Mouse (Mus musculus) liver, embryonic 14.5 days (tissue): Measurements from ENCODE around the gene Pitpnm1. TPM values are rescaled to one million over a fixed set of nuclear protein-coding genes. Genes with fewer than 3 reads are reported as not detected.

Experiments used
- ATAC-seq: fragments of 200-750 bp; cut with Nextera tagmentation; 2 replicates; pipeline ENCODE4 v1.8.0; 2017; ENCODE audit warnings: moderate number of reproducible peaks, mild to moderate bottlenecking, moderate library complexity; ENCODE audit not compliant: insufficient read depth
- DNase-seq, 3 experiments: peaks; one replicate each; pipeline ENCODE4 v3.0.0-alpha.2; 2012 to 2013; ENCODE audit warnings: low read depth in 3 of 3, low spot score in 3 of 3
- H3K27ac ChIP-seq: fragments of 300-500 bp; sonication (generic); 2 replicates; pipeline ENCODE4 v1.5.1; 2014; ENCODE audit warnings: moderate library complexity, mild to moderate bottlenecking, control low read depth, inconsistent platforms
- H3K27me3 ChIP-seq: fragments of 300-500 bp; sonication (generic); 2 replicates; pipeline ENCODE4 v1.6.1; 2014; ENCODE audit warnings: mild to moderate bottlenecking, low read length, moderate library complexity; ENCODE audit not compliant: control insufficient read depth, insufficient read depth
- H3K36me3 ChIP-seq: fragments of 300-500 bp; sonication (generic); replicated peaks from 2 replicates; pipeline ENCODE4 v1.6.1; 2014; ENCODE audit warnings: low read depth; ENCODE audit not compliant: control insufficient read depth, insufficient read depth
- H3K4me1 ChIP-seq, 2 experiments: fragments of 200-500 bp in 1 of 2; fragments of 300-500 bp in 1 of 2; sonication (generic) in 1 of 2; replicated peaks; 2 replicates each; pipeline ENCODE4 v1.6.1; 2012 to 2014; ENCODE audit warnings: antibody characterized with exemption in 1 of 2, inconsistent platforms in 1 of 2, low read length in 1 of 2; ENCODE audit not compliant: control insufficient read depth in 2 of 2, insufficient read depth in 2 of 2
- H3K4me2 ChIP-seq: fragments of 300-500 bp; sonication (generic); 2 replicates; pipeline ENCODE4 v1.6.1; 2014; ENCODE audit warnings: low read depth, mild to moderate bottlenecking, control low read depth, moderate library complexity
- H3K4me3 ChIP-seq, 2 experiments: fragments of 200-500 bp in 1 of 2; fragments of 300-500 bp in 1 of 2; sonication (generic) in 1 of 2; 2 replicates each; pipeline ENCODE4 v1.5.1; 2012 to 2014; ENCODE audit warnings: low read depth in 2 of 2, low read length in 2 of 2, mild to moderate bottlenecking in 2 of 2, control low read depth in 1 of 2, inconsistent platforms in 1 of 2, moderate library complexity in 1 of 2; ENCODE audit not compliant: insufficient read depth in 1 of 2
- H3K9ac ChIP-seq: fragments of 300-500 bp; sonication (generic); replicated peaks from 2 replicates; pipeline ENCODE4 v1.6.1; 2014; ENCODE audit warnings: mild to moderate bottlenecking, control low read depth, moderate library complexity
- H3K9me3 ChIP-seq: fragments of 300-500 bp; sonication (generic); 2 replicates; pipeline ENCODE4 v1.6.1; 2016; ENCODE audit warnings: low read length, mixed read lengths; ENCODE audit not compliant: control insufficient read depth
- CTCF ChIP-seq: IDR thresholded peaks from 2 replicates; pipeline ENCODE4 v1.5.1; 2016; ENCODE audit warnings: antibody characterized with exemption, low read depth, control low read depth
- EP300 ChIP-seq: IDR thresholded peaks from 2 replicates; pipeline ENCODE4 v1.6.1; 2016; ENCODE audit warnings: antibody characterized with exemption, low read depth
- WGBS: fragments of 180-500 bp; shearing (Covaris S2); extraction: QIAGEN DNeasy Blood & Tissue Kit; methylation state at CpG from one replicate; pipeline ENCODE4 v1.1.7; 2014; ENCODE audit not compliant: insufficient replicate concordance; 5-methylcytosine and 5-hydroxymethylcytosine counted together
- polyA plus RNA-seq, 2 experiments: library from polyadenylated mRNA; depleted of rRNA in 1 of 2; stranded (reverse) in 1 of 2; unstranded in 1 of 2; fragments of >200 nt; fragmentation: Nextera tagmentation in 1 of 2; extraction: Ambion mirVana in 1 of 2; gene quantifications; 2 replicates each; pipeline versions ENCODE4 v1.2.1 to v1.2.3; 2012 to 2014

Pitpnm1 gene
- polyA plus RNA-seq, 2 experiments = 3.4 to 7.1 TPM

GRCm38 (mm10) chr19:4139446-4139845 is 39.6 kb downstream of the Pitpnm1 start, which contains the start of gene Gpr152:
Gene Gpr152, plus strand, starts transcription at chr19:4139787.
- Histone ChIP-seq H3K36me3 (no peaks in the 10 kb centered on the region), H3K4me1 (peaks cover 2 to 3% of the 10 kb centered on the region in 2 experiments; a peak in 3 of 4 replicates), H3K9ac (no peak within 1 kb of the TSS), H3K4me2 (no peak within 1 kb of the TSS), H3K27me3 (no peaks in the 10 kb centered on the region; the same call in 1 of the 2 replicates), H3K9me3 (no peaks in the 10 kb centered on the region), H3K27ac (no peak within 1 kb of the TSS), H3K4me3 (no peak within 1 kb of the TSS)
- DNase-seq = no peak
- 62% methylated on average over 2 of the region's 2 CpGs for WGBS
- TF ChIP-seq CTCF (no peak), EP300 (no peak)
- ATAC-seq = no peak

- H3K36me3 ChIP-seq = no peaks in the 10 kb centered on the region
- no peak overlapping the region for H3K27ac ChIP-seq
- H3K4me1 ChIP-seq = peaks cover 2 to 3% of the 10 kb centered on the region in 2 experiments; a peak in 3 of 4 replicates
- TF ChIP-seq CTCF = no peak
- TF ChIP-seq EP300 = no peak
- H3K9ac ChIP-seq = no peak overlapping the region
- 70% methylated on average over 6 of the region's 6 CpGs for WGBS
- no peak overlapping the region for H3K4me3 ChIP-seq
- H3K27me3 ChIP-seq = no peaks in the 10 kb centered on the region; the same call in 1 of the 2 replicates
- ATAC-seq (no peak), DNase-seq (no peak)
- no peaks in the 10 kb centered on the region for H3K9me3 ChIP-seq
- H3K4me2 ChIP-seq = no peak overlapping the region
These were observed 40.3 kb downstream of the Pitpnm1 start for GRCm38 (mm10) chr19:4140147-4140546.

GRCm38 (mm10) chr19:4142416-4143173 is 42.8 kb downstream of the Pitpnm1 start:
- Histone ChIP-seq H3K4me2 (no peak overlapping the region), H3K27me3 (no peaks in the 10 kb centered on the region; the same call in 1 of the 2 replicates), H3K9me3 (no peaks in the 10 kb centered on the region), H3K27ac (no peak overlapping the region), H3K9ac (no peak overlapping the region), H3K4me1 (0 out of 4 replicates have a peak, but pooled peaks cover 0 to under 1% of the 10 kb centered on the region in 2 experiments), H3K4me3 (no peak overlapping the region), H3K36me3 (no peaks in the 10 kb centered on the region)
- WGBS = 74% methylated on average over 18 of the region's 18 CpGs
- no peak for DNase-seq
- no peak for ATAC-seq
- TF ChIP-seq EP300 (no peak), CTCF (no peak)

GRCm38 (mm10) chr19:4143759-4144268 is 44.0 kb downstream of the Pitpnm1 start, which contains the start of gene Cabp4:
Gene Cabp4, minus strand, starts transcription at chr19:4144033.
- Histone ChIP-seq H3K4me3 (no peak within 1 kb of the TSS), H3K4me1 (peaks cover 4 to 7% of the 10 kb centered on the region in 2 experiments; a peak in 3 of 4 replicates), H3K27ac (no peak within 1 kb of the TSS), H3K4me2 (no peak within 1 kb of the TSS), H3K36me3 (no peaks in the 10 kb centered on the region), H3K9me3 (no peaks in the 10 kb centered on the region), H3K9ac (no peak within 1 kb of the TSS), H3K27me3 (no peaks in the 10 kb centered on the region)
- WGBS = 54% methylated on average over 7 of the region's 7 CpGs
- ATAC-seq (no peak), DNase-seq (no peak)
- TF ChIP-seq EP300 (no peak), CTCF (no peak)
